Mouse (Mus musculus): ENCODE measurements around the gene Gaa. TPM values are rescaled to one million over a fixed set of nuclear protein-coding genes. Genes with fewer than 3 reads are reported as not detected.

Gaa gene
- 179 TPM for polyA plus RNA-seq (2015; fragmentation: Illumina TruSeq; extraction: RNeasy Lipid Tissue Mini Kit (QIAGEN cat#74804); ENCODE audit: low read depth, low replicate concordance)

DNA sequence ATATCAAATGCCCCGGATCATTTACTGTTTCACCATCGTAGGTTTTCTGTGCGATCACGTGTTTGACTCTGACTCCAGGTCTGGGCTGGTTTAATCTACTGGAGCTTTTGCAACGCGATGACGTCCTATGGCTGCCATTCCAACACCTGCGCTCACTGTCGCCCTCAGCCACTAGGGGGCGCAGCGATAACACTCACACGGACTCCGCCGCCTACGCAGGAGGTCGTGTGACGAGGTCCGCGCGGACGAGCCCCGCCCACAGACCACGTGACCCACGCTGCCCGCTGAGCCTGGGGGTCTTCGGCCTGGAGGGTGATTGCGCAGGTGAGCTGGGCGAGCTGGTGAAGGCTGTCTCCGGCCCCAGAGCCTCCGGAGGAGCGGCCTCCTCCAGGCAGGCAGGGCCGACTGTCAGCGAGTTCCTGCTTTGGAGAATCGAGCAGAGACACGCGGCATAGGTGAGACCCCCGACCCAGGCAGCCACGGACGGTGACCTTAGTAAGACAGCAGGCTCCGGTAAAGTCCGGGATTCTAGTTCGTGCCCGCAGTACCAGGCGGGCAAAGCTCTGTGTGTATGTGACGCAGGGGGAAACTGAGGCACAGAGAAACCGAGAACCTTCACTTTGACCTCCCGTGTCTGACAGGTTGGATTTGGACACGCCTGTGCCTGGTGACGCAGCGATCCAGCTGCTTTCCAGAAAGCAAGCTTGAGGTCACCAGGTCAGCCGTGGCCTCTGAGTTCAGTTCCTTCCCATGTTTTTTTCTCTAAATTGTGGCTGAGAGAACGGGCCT is at the start of gene Gaa:
Gene Gaa (plus strand): TSS at position 120 of the 789 bp plus-strand sequence.

DNA sequence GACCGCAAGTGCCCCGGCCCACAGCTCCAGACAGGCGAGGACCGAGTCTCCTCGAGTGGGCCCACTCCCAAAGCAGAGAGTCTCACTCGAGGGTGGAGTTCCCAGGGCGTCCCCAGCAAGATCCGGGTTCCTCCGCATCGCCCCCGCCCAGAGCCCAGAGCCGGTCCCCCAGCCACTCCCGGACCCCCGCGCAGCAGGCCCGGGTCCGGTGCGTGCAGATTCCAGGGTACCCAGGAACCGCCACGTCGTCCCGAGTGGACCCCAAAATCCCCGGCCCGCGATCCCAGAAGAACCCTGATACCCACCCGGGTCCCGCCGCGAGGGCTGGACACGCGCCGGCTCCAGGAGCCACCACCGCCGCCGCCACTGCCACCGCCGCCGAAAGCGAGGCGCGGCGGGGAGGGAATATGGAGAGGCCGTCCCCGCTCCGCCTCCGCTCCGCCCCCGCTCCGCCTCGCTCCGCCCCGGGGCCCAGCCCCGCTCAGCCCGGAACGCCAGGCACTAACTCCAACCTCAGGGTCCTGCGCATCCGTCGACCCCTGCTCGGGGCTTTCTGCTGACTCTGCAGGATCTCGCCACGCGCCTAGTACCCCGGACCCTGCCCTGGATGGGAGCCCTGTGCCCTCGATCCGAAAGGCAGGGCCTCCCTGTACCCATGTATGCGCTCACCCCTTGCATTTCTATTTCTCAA is 39.5 kb upstream of the Gaa start, which contains the start of the genes Tbc1d16 and Ccdc40:
Gene Tbc1d16 (minus strand): TSS at position 409 of the 691 bp plus-strand sequence.
Gene Ccdc40 (plus strand): TSS at position 482 of the 691 bp plus-strand sequence.

DNA sequence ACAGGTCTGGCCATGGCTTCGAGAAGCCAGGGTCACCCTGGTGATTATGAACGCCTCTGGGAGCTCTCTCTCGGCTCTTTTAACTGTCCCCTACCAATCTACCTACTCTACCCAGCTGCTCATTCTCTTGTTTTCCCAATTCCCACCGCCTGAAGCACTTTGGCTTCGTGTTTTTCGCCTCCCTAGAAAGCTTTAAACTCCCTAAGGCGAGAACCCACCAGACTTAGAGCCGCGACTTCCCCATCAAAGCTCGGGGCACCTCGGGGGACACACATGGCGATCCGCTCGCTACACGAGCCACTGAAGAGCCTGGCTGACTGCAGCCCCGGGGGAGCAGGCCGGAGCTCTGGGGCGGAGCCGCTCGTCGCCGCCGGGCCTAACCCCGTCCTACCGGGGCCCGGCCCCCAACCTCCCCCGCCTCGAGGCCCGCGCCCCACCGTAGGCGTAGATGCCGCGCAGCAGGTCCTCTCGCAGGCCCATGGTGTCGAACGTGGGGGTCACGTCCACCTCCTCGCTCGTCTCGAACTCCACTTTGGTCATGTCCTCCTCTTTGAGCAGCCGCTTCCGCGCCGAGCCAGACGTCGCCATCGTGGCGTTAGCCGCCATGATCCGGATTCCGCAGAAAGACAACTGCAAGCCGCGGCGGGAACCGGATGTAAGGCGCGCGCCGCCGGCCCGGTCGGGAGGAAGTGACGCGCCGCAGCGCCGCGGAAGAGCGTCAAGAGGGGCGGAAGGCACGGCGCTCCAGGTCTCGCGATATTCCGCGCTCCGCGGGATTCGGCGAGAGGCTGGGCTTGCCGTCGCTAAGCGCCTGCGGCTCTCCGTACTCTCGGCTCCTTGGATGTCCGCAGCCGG is 31.9 kb downstream of the Gaa start, which contains the start of gene Eif4a3:
Gene Eif4a3 (minus strand): TSS at position 699 of the 855 bp plus-strand sequence.

DNA sequence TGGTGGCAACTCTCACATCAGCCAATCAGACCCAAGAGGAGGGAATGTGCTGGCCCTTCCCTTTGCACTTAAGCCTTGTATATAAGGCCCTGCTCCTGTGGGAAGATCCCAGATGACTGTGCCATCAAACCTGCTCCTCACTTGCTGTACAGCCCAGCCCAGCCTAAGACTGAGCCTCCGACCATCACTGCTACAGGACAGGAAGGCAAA is 39.9 kb downstream of the Gaa start, which contains the start of gene Card14:
Gene Card14 (plus strand): TSS at position 111 of the 210 bp plus-strand sequence.

Other genes with a start within 250 kb of the Gaa start
- gene Cbx2, start 244.9 kb upstream of the Gaa start, polyA plus RNA-seq (2015; fragmentation: Illumina TruSeq; extraction: RNeasy Lipid Tissue Mini Kit (QIAGEN cat#74804); ENCODE audit: low read depth, low replicate concordance) = 2.1 TPM
- gene Cbx8, start 226.9 kb upstream of the Gaa start, polyA plus RNA-seq (2015; fragmentation: Illumina TruSeq; extraction: RNeasy Lipid Tissue Mini Kit (QIAGEN cat#74804); ENCODE audit: low read depth, low replicate concordance) = 15.5 TPM
- 28.6 TPM for gene Cbx4, start 181.7 kb upstream of the Gaa start, polyA plus RNA-seq (2015; fragmentation: Illumina TruSeq; extraction: RNeasy Lipid Tissue Mini Kit (QIAGEN cat#74804); ENCODE audit: low read depth, low replicate concordance)
- 21.5 TPM for gene Tbc1d16, start 39.4 kb upstream of the Gaa start, polyA plus RNA-seq (2015; fragmentation: Illumina TruSeq; extraction: RNeasy Lipid Tissue Mini Kit (QIAGEN cat#74804); ENCODE audit: low read depth, low replicate concordance)
- 1.6 TPM for gene Ccdc40, start 39.3 kb upstream of the Gaa start, polyA plus RNA-seq (2015; fragmentation: Illumina TruSeq; extraction: RNeasy Lipid Tissue Mini Kit (QIAGEN cat#74804); ENCODE audit: low read depth, low replicate concordance)
- 86.1 TPM for gene Eif4a3, start 32.2 kb downstream of the Gaa start, polyA plus RNA-seq (2015; fragmentation: Illumina TruSeq; extraction: RNeasy Lipid Tissue Mini Kit (QIAGEN cat#74804); ENCODE audit: low read depth, low replicate concordance)
- gene Card14, start 39.9 kb downstream of the Gaa start, polyA plus RNA-seq (2015; fragmentation: Illumina TruSeq; extraction: RNeasy Lipid Tissue Mini Kit (QIAGEN cat#74804); ENCODE audit: low read depth, low replicate concordance) = 0.13 TPM
- gene Sgsh, start 87.6 kb downstream of the Gaa start, polyA plus RNA-seq (2015; fragmentation: Illumina TruSeq; extraction: RNeasy Lipid Tissue Mini Kit (QIAGEN cat#74804); ENCODE audit: low read depth, low replicate concordance) = 3.9 TPM
- gene Slc26a11, start 87.7 kb downstream of the Gaa start, polyA plus RNA-seq (2015; fragmentation: Illumina TruSeq; extraction: RNeasy Lipid Tissue Mini Kit (QIAGEN cat#74804); ENCODE audit: low read depth, low replicate concordance) = 4.3 TPM
- 5.3 TPM for gene Rnf213, start 125.2 kb downstream of the Gaa start, polyA plus RNA-seq (2015; fragmentation: Illumina TruSeq; extraction: RNeasy Lipid Tissue Mini Kit (QIAGEN cat#74804); ENCODE audit: low read depth, low replicate concordance)
- gene Endov, start 223.5 kb downstream of the Gaa start, polyA plus RNA-seq (2015; fragmentation: Illumina TruSeq; extraction: RNeasy Lipid Tissue Mini Kit (QIAGEN cat#74804); ENCODE audit: low read depth, low replicate concordance) = 18.7 TPM

Measured in brain, adult 10 weeks (tissue).